ENCODE assay signal across 18 mouse cellular contexts in the genomic region with DNA sequence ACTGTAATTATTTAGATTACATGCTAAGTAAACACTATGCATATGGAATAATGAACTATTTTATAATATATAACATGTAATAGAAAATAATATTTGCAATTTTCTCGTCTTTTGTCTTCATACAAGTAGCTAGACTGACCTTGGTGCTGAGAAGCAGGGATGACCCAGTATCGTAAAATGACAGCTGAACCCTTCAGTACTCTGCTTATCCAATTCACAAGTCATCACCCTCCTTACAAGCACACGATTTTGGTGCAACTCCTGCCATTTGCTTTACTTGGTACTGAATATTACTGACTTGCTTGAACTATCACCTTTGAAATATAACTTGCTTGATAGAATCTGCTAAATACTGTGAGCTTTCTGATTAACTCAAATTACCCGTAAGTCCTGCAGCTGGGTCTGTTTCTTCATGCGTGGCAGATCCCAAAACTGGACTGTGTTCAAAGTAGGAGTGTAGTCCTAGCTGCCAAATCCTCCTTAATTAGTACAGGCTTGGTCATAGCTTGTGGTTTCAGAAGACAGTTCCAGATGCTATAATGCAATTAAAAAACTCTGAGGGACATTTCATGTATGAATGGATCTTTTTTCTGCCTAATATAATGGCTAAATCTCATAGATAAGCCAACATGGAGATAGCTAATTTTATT.
DNase-seq lines count a peak whose midpoint lies in the region; ATAC-seq lines count a peak whose summit lies in the region.
"Had no signal": no experiment of that assay in that cellular context is flagged by ENCODE, and none has a peak within 500 bp of the region (broad histone marks: within the 10 kb centered on the region; RNA-seq: fewer than 3 reads in every experiment).

No protein-coding gene starts in this region.

- H3K4me3 ChIP-seq in hindbrain, embryonic 15.5 days, result no peak overlapping the region
- no peak overlapping the region for H3K4me3 ChIP-seq in hindbrain, embryonic 11.5 days (ENCODE audit: low read depth, low read length)
- no peak overlapping the region for H3K4me3 ChIP-seq in midbrain, embryonic 14.5 days (replicated peaks; ENCODE audit: low read depth, low read length)
- H3K4me3 ChIP-seq in midbrain, embryonic 11.5 days (ENCODE audit: low read depth, low read length), result no peak overlapping the region
- H3K4me3 ChIP-seq in forebrain, embryonic 14.5 days (ENCODE audit: low read depth, low read length), result no peak overlapping the region
- H3K4me3 ChIP-seq: left cerebral cortex, adult 2 months; megakaryocyte, embryonic 14.5 days; neural tube, embryonic 12.5 days; stomach, embryonic 15.5 days had no signal

- H3K9ac ChIP-seq in hindbrain, embryonic 15.5 days, result no peak overlapping the region
- no peak overlapping the region for H3K9ac ChIP-seq in hindbrain, embryonic 11.5 days (ENCODE audit: low read depth, low read length)
- H3K9ac ChIP-seq in midbrain, embryonic 14.5 days (replicated peaks; ENCODE audit: low read length), result no peak overlapping the region
- H3K9ac ChIP-seq in midbrain, embryonic 11.5 days (ENCODE audit: low read length), result no peak overlapping the region
- H3K9ac ChIP-seq in forebrain, embryonic 14.5 days (ENCODE audit: low read length), result no peak overlapping the region
- H3K9ac ChIP-seq: neural tube, embryonic 12.5 days; stomach, embryonic 15.5 days had no signal

- H3K4me1 ChIP-seq in hindbrain, embryonic 15.5 days (replicated peaks), result no peaks in the 10 kb centered on the region
- H3K4me1 ChIP-seq in hindbrain, embryonic 11.5 days (replicated peaks; ENCODE audit: control insufficient read depth, insufficient read depth, low read length), result no peaks in the 10 kb centered on the region
- no peaks in the 10 kb centered on the region for H3K4me1 ChIP-seq in midbrain, embryonic 14.5 days (ENCODE audit: control insufficient read depth, insufficient read depth, low read length)
- no peaks in the 10 kb centered on the region for H3K4me1 ChIP-seq in midbrain, embryonic 11.5 days (ENCODE audit: control insufficient read depth, insufficient read depth, low read length)
- 0 out of 2 replicates have a peak, but pooled peaks cover 2% of the 10 kb centered on the region for H3K4me1 ChIP-seq in forebrain, embryonic 14.5 days (ENCODE audit: control insufficient read depth, insufficient read depth, low read length)
- H3K4me1 ChIP-seq: megakaryocyte, embryonic 14.5 days; neural tube, embryonic 12.5 days; stomach, embryonic 15.5 days had no signal

- 0 out of 2 replicates have a peak, but pooled peaks have one; percentile 69 for ATAC-seq in hindbrain, embryonic 15.5 days (ENCODE audit: low FRiP score, low read depth)
- no peak for ATAC-seq in hindbrain, embryonic 11.5 days (ENCODE audit: low FRiP score)
- ATAC-seq in midbrain, embryonic 14.5 days (ENCODE audit: low FRiP score, low TSS enrichment), result peak; percentile 48; the same call in 1 of the 2 replicates
- ATAC-seq in midbrain, embryonic 11.5 days (ENCODE audit: low FRiP score), result no peak
- ATAC-seq in forebrain, embryonic 14.5 days, result peak; percentile 91; the same call in 1 of the 2 replicates

- no peak for DNase-seq in hindbrain, embryonic 11.5 days (ENCODE audit: low spot score)
- DNase-seq in midbrain, embryonic 14.5 days, result peak; percentile 27
- DNase-seq in midbrain, embryonic 11.5 days (ENCODE audit: low spot score, missing footprints), result no peak
- DNase-seq in forebrain, embryonic 14.5 days (ENCODE audit: low spot score), result peak; percentile 79
- peak; percentile 21 for DNase-seq in telencephalon, adult 2 months (ENCODE audit: low read depth, low spot score)
- no peak for DNase-seq in thymus, postnatal 14 days
- DNase-seq: cerebellum, postnatal 25 days; embryo, embryonic 11 days; kidney, adult 11 months; layer of hippocampus, adult 9-11 months; lung, adult 18-20 months; right cerebral cortex, postnatal 25 days had no signal

- WGBS in hindbrain, embryonic 15.5 days, result 68% methylated on average over 5 of the region's 5 CpGs
- 88% methylated on average over 5 of the region's 5 CpGs for WGBS in hindbrain, embryonic 11.5 days
- WGBS in midbrain, embryonic 14.5 days, result 74% methylated on average over 5 of the region's 5 CpGs
- WGBS in midbrain, embryonic 11.5 days, result 82% methylated on average over 5 of the region's 5 CpGs
- WGBS in forebrain, embryonic 14.5 days, result 45% methylated on average over 5 of the region's 5 CpGs

- no peaks in the 10 kb centered on the region for H3K27me3 ChIP-seq in hindbrain, embryonic 15.5 days
- no peaks in the 10 kb centered on the region for H3K27me3 ChIP-seq in hindbrain, embryonic 11.5 days (ENCODE audit: control insufficient read depth, insufficient read depth, low read length)
- H3K27me3 ChIP-seq in midbrain, embryonic 14.5 days (ENCODE audit: control insufficient read depth, insufficient read depth, low read length), result no peaks in the 10 kb centered on the region
- no peaks in the 10 kb centered on the region for H3K27me3 ChIP-seq in midbrain, embryonic 11.5 days (ENCODE audit: control insufficient read depth, insufficient read depth, low read length)
- no peaks in the 10 kb centered on the region for H3K27me3 ChIP-seq in forebrain, embryonic 14.5 days (replicated peaks; ENCODE audit: control insufficient read depth, insufficient read depth, low read length)
- H3K27me3 ChIP-seq: megakaryocyte, embryonic 14.5 days; neural tube, embryonic 12.5 days; stomach, embryonic 15.5 days had no signal

- no peak overlapping the region for H3K4me2 ChIP-seq in hindbrain, embryonic 15.5 days
- no peak overlapping the region for H3K4me2 ChIP-seq in hindbrain, embryonic 11.5 days (replicated peaks; ENCODE audit: low read depth, low read length)
- H3K4me2 ChIP-seq in midbrain, embryonic 14.5 days (ENCODE audit: low read length), result no peak overlapping the region
- H3K4me2 ChIP-seq in midbrain, embryonic 11.5 days, result no peak overlapping the region
- no peak overlapping the region for H3K4me2 ChIP-seq in forebrain, embryonic 14.5 days (ENCODE audit: low read length)
- H3K4me2 ChIP-seq: liver, embryonic 11.5 days; neural tube, embryonic 12.5 days; stomach, embryonic 15.5 days had no signal

- no peaks in the 10 kb centered on the region for H3K36me3 ChIP-seq in hindbrain, embryonic 15.5 days
- no peaks in the 10 kb centered on the region for H3K36me3 ChIP-seq in hindbrain, embryonic 11.5 days (ENCODE audit: control insufficient read depth, insufficient read depth, low read length)
- H3K36me3 ChIP-seq in midbrain, embryonic 14.5 days (ENCODE audit: control insufficient read depth, insufficient read depth, low read length), result no peaks in the 10 kb centered on the region
- H3K36me3 ChIP-seq in midbrain, embryonic 11.5 days (ENCODE audit: control insufficient read depth, insufficient read depth, low read length), result no peaks in the 10 kb centered on the region
- no peaks in the 10 kb centered on the region for H3K36me3 ChIP-seq in forebrain, embryonic 14.5 days (ENCODE audit: control insufficient read depth, insufficient read depth, low read length)
- H3K36me3 ChIP-seq: neural tube, embryonic 12.5 days; stomach, embryonic 15.5 days had no signal

- H3K9me3 ChIP-seq in hindbrain, embryonic 15.5 days, result no peaks in the 10 kb centered on the region
- H3K9me3 ChIP-seq in hindbrain, embryonic 11.5 days (ENCODE audit: control insufficient read depth, low read length), result no peaks in the 10 kb centered on the region
- H3K9me3 ChIP-seq in midbrain, embryonic 14.5 days (ENCODE audit: control insufficient read depth, low read length), result no peaks in the 10 kb centered on the region
- H3K9me3 ChIP-seq in midbrain, embryonic 11.5 days (ENCODE audit: control insufficient read depth, low read length), result no peaks in the 10 kb centered on the region
- 0 out of 2 replicates have a peak, but pooled peaks cover 3% of the 10 kb centered on the region for H3K9me3 ChIP-seq in forebrain, embryonic 14.5 days (replicated peaks; ENCODE audit: control insufficient read depth, low read length)
- H3K9me3 ChIP-seq: neural tube, embryonic 12.5 days; stomach, embryonic 15.5 days had no signal

- H3K27ac ChIP-seq in hindbrain, embryonic 15.5 days (replicated peaks), result no peak overlapping the region
- H3K27ac ChIP-seq in hindbrain, embryonic 11.5 days (ENCODE audit: low read depth, low read length), result no peak overlapping the region
- no peak overlapping the region for H3K27ac ChIP-seq in midbrain, embryonic 14.5 days (replicated peaks; ENCODE audit: low read depth, low read length)
- H3K27ac ChIP-seq in midbrain, embryonic 11.5 days (ENCODE audit: low read depth, low read length), result no peak overlapping the region
- no peak overlapping the region for H3K27ac ChIP-seq in forebrain, embryonic 14.5 days (ENCODE audit: low read depth, low read length)
- H3K27ac ChIP-seq: left cerebral cortex, adult 2 months; neural tube, embryonic 12.5 days; stomach, embryonic 15.5 days had no signal

Comparison
In these comparisons a context has a peak if more than half of its experiments do, and no peak if none do; other contexts are left out.
1. ATAC-seq: peak in hindbrain, embryonic 15.5 days (single experiment), midbrain, embryonic 14.5 days (single experiment) and forebrain, embryonic 14.5 days (single experiment); none in hindbrain, embryonic 11.5 days (single experiment) and midbrain, embryonic 11.5 days (single experiment).
2. DNase-seq: peak in midbrain, embryonic 14.5 days (single experiment), forebrain, embryonic 14.5 days (single experiment) and telencephalon, adult 2 months (single experiment); none in hindbrain, embryonic 11.5 days (single experiment), midbrain, embryonic 11.5 days (single experiment) and thymus, postnatal 14 days (single experiment).